Mouse (Mus musculus) forebrain, embryonic 14.5 days (tissue): ENCODE measurements around the gene Kirrel3. TPM values are rescaled to one million over a fixed set of nuclear protein-coding genes. Genes with fewer than 3 reads are reported as not detected.

Experiments used
- ATAC-seq: fragments of 200-750 bp; cut with Nextera tagmentation; 2 replicates; pipeline ENCODE4 v1.8.0; 2017; ENCODE audit warnings: mild to moderate bottlenecking, moderate library complexity
- DNase-seq: peaks from one replicate; pipeline ENCODE4 v3.0.0-alpha.2; 2015; ENCODE audit warnings: low spot score
- H3K27ac ChIP-seq: fragments of 300-500 bp; sonication (generic); 2 replicates; pipeline ENCODE4 v1.5.1; 2014; ENCODE audit warnings: low read depth, mild to moderate bottlenecking, control low read depth, low read length, moderate library complexity
- H3K27me3 ChIP-seq: fragments of 300-500 bp; sonication (generic); replicated peaks from 2 replicates; pipeline ENCODE4 v1.6.1; 2014; ENCODE audit warnings: low read length, control low read depth, mixed read lengths; ENCODE audit not compliant: control insufficient read depth, insufficient read depth
- H3K36me3 ChIP-seq: fragments of 300-500 bp; sonication (generic); 2 replicates; pipeline ENCODE4 v1.6.1; 2014; ENCODE audit warnings: low read length, control low read depth; ENCODE audit not compliant: control insufficient read depth, insufficient read depth
- H3K4me1 ChIP-seq: fragments of 300-500 bp; sonication (generic); 2 replicates; pipeline ENCODE4 v1.6.1; 2014; ENCODE audit warnings: antibody characterized with exemption, low read length, control low read depth; ENCODE audit not compliant: control insufficient read depth, insufficient read depth
- H3K4me2 ChIP-seq: fragments of 300-500 bp; sonication (generic); 2 replicates; pipeline ENCODE4 v1.6.1; 2014; ENCODE audit warnings: mild to moderate bottlenecking, control low read depth, low read length
- H3K4me3 ChIP-seq: fragments of 300-500 bp; sonication (generic); 2 replicates; pipeline ENCODE4 v1.5.1; 2014; ENCODE audit warnings: low read depth, low read length, control low read depth
- H3K9ac ChIP-seq: fragments of 300-500 bp; sonication (generic); 2 replicates; pipeline ENCODE4 v1.6.1; 2014; ENCODE audit warnings: mild to moderate bottlenecking, low read length, control low read depth, moderate library complexity
- H3K9me3 ChIP-seq: fragments of 300-500 bp; sonication (generic); replicated peaks from 2 replicates; pipeline ENCODE4 v1.6.1; 2016; ENCODE audit warnings: low read length, control low read depth, mixed read lengths; ENCODE audit not compliant: control insufficient read depth
- WGBS: fragments of 180-500 bp; shearing (Covaris S2); extraction: QIAGEN DNeasy Blood & Tissue Kit; methylation state at CpG from one replicate; pipeline ENCODE4 v1.1.7; 2014; 5-methylcytosine and 5-hydroxymethylcytosine counted together
- polyA plus RNA-seq: library from polyadenylated mRNA; unstranded; fragments of >200 nt; fragmentation: Nextera tagmentation; extraction: Ambion mirVana; gene quantifications from 2 replicates; pipeline ENCODE4 v1.2.1, GENCODE M21; 2014

The Kirrel3 gene
- polyA plus RNA-seq: 31.0 and 43.8 TPM in 2 replicates

DNA sequence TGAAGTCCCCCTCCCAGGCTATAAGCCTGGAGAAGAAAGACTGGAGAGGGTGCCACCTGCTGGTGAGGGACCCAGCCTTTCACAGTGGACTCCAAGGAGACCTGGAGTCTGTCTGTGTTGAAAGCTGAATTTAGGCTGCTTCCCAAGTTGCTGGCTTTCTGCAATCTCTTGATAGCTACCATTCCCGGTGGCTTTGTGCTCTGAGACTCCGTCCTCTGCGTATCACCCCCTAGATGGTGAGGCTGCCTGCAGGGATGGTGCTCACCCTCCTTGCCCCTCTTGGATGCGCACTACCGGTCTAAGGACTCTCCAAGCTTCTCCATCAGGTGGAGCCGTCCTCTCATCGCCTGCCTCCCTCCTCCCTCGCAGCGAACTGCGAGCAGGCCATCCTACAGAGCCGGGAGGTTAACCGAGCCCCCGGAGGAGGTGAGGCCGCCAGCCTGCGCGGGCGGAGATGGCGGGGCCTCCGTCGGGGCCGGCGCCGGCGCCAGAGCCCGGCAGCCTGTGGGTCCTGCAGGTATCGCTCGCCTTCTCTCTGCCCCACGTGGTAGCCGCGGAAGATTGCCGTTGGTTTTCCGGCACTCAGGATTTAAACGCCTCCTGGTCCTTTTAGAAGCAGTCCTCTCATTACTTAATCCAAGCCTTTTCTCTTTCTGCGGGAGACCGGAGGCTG lies at the start of gene Kirrel3:
Gene Kirrel3 (plus strand): TSS at position 136 of the 673 bp plus-strand sequence.
- H3K4me1 ChIP-seq: peaks cover 4% of the 10 kb centered on the region
- 0% methylated on average over 35 of the region's 35 CpGs for WGBS
- H3K27ac ChIP-seq: 0 out of 2 replicates have a peak within 1 kb of the TSS, but pooled peaks have one; percentile 6

DNA sequence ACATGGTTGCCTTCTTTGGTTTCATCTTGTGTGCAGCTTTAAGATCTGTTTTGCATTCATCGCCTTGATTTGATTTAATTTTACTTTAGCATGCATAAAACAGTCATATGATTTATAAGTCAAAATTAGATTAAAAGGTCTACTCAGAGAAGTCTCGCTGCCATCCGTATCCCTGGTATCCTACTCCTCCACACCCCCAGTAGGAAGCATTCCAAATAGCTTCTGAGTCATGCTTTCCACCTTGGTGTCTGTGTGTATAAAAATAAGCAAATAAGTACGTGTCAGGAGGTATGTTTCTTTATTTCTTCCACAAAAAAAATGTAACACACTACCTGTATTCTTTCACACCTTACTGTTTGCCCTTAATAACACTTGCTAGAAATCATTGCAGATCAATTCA lies 45.0 kb upstream of the Kirrel3 start:
- 83% methylated on average over 4 of the region's 4 CpGs for WGBS
- Histone ChIP-seq H3K36me3 (no peaks in the 10 kb centered on the region), H3K9me3 (no peaks in the 10 kb centered on the region), H3K4me2 (no peak overlapping the region), H3K9ac (no peak overlapping the region), H3K4me3 (no peak overlapping the region), H3K4me1 (no peaks in the 10 kb centered on the region), H3K27me3 (no peaks in the 10 kb centered on the region), H3K27ac (no peak overlapping the region)
- ATAC-seq (no peak), DNase-seq (no peak)

More for the DNA sequence above, at the start of gene Kirrel3:
- Histone ChIP-seq H3K27me3 (peaks cover 15% of the 10 kb centered on the region; the same call in 1 of the 2 replicates), H3K9ac (peak within 1 kb of the TSS; percentile 72), H3K9me3 (no peaks in the 10 kb centered on the region), H3K4me3 (peak within 1 kb of the TSS; percentile 45), H3K4me2 (peak within 1 kb of the TSS; percentile 72), H3K36me3 (no peaks in the 10 kb centered on the region)
- DNase-seq: peak; percentile 85
- ATAC-seq: peak; percentile 64

DNA sequence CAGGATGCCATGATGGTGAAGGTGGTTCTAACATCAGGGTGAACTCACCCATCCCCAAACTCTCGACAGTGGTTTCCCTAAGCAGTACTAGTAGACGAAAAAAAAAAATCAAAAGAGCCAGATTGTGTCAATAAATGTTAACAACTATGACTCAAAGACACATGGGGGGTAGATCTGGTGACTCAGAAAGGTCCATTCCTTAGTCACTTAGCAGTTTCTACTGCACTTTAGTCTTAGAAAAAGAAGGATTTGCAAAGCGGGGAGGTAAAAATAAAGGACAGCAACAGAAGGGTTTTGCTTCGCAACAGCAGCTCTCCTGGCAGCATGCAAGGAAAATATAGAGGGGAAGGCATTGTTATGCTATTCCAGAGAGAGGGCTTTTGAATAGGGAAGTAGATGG lies 41.7 kb upstream of the Kirrel3 start:
- Histone ChIP-seq H3K27me3 (no peaks in the 10 kb centered on the region), H3K36me3 (no peaks in the 10 kb centered on the region), H3K9me3 (no peaks in the 10 kb centered on the region), H3K27ac (no peak overlapping the region), H3K4me3 (no peak overlapping the region), H3K9ac (no peak overlapping the region), H3K4me1 (no peaks in the 10 kb centered on the region), H3K4me2 (no peak overlapping the region)
- ATAC-seq: no peak
- 67% methylated on average over 4 of the region's 4 CpGs for WGBS
- DNase-seq: no peak

DNA sequence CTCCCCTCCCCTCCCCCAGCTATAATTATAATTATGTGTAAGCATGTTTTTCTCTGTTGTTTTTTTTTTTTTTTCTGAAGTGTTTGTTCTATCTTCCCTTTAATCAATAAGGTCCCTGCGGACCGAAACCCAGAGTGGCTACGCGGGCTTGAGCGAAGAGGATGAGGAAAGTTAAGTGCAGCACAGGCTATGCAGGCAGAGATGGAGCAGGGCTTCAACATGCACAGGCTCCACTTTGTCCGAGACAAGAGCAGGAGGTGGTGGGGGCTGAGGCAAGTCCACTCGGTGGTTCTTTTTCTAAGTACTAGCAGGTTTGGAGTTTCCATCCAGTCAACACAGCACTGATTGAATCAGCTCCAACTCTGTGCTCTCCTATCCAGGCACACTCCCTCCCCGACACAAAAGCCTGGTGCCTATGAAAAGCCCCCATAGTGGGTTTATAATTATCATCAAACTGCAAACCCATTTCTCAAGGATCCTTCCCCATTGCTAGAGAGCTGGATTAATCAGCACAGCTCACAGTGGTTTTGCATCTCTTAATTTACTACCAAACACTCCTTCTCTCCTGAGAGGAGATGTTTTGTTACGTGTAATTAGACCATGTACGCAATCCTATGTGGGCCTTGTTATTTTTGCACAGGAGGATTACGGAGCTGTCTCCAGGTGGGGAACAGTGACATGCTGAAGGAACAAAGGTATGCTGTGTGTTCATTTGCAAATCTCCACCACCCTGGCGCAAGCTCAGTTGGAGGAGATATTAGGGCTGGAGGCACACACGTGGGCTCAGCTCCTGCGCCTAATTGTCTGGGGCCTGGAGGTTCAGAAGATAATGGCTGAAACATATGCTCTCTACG lies 39.0 kb upstream of the Kirrel3 start:
- Histone ChIP-seq H3K9me3 (no peaks in the 10 kb centered on the region), H3K27ac (no peak overlapping the region), H3K9ac (no peak overlapping the region), H3K4me1 (no peaks in the 10 kb centered on the region), H3K4me3 (no peak overlapping the region), H3K4me2 (no peak overlapping the region), H3K36me3 (no peaks in the 10 kb centered on the region), H3K27me3 (no peaks in the 10 kb centered on the region)
- DNase-seq (peak; percentile 37), ATAC-seq (peak; percentile 29; the same call in 1 of the 2 replicates)
- WGBS: 30% methylated on average over 15 of the region's 15 CpGs

DNA sequence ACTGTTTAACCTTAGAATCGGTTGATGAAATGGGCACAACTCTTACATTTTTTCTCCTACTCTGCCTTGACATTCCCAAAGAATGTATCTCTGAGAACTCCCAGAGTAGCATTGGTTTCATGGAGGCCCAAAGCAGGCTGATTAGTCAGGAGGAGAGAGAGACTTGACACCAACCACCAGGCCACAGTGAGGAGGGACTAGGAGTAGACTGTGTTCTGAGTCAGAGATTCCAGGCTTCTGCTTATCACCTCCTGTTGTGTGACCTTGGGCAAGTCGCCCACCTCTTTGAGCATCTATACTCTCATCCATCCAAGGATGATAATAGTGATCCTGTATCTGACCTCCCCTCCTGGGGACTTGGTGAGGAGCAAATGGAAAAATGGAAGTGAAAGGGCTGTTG lies 38.0 kb upstream of the Kirrel3 start:
- DNase-seq (no peak), ATAC-seq (no peak)
- Histone ChIP-seq H3K9me3 (no peaks in the 10 kb centered on the region), H3K27ac (no peak overlapping the region), H3K4me3 (no peak overlapping the region), H3K27me3 (no peaks in the 10 kb centered on the region), H3K4me2 (no peak overlapping the region), H3K9ac (no peak overlapping the region), H3K36me3 (no peaks in the 10 kb centered on the region), H3K4me1 (no peaks in the 10 kb centered on the region)
- whole genome bisulfite sequencing: 85% methylated on average over 2 of the region's 2 CpGs

DNA sequence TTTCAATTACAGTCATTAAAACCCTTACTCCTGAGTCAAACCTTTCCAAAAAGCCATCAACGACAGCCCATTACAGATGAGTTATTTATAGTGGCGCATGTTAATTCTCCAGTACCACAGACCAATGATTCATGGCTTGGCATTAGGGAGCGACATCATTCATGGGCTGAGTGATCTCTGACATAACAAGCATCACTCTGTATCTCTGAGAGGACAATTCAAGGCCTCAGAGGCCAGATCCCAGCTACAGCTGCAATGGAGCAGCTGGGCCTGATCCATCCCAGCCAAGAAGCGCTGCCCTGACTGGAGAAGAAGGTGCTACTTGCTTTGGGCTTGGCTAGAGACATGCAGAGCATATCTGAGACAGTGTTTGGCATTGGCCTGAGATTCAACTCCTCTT lies 37.2 kb upstream of the Kirrel3 start:
- no peak overlapping the region for H3K4me2 ChIP-seq
- H3K4me1 ChIP-seq: no peaks in the 10 kb centered on the region
- H3K4me3 ChIP-seq: no peak overlapping the region
- H3K27ac ChIP-seq: no peak overlapping the region
- no peak for DNase-seq
- no peak for ATAC-seq
- H3K36me3 ChIP-seq: no peaks in the 10 kb centered on the region
- no peaks in the 10 kb centered on the region for H3K27me3 ChIP-seq
- no peaks in the 10 kb centered on the region for H3K9me3 ChIP-seq
- WGBS: 79% methylated on average over 4 of the region's 4 CpGs
- no peak overlapping the region for H3K9ac ChIP-seq

DNA sequence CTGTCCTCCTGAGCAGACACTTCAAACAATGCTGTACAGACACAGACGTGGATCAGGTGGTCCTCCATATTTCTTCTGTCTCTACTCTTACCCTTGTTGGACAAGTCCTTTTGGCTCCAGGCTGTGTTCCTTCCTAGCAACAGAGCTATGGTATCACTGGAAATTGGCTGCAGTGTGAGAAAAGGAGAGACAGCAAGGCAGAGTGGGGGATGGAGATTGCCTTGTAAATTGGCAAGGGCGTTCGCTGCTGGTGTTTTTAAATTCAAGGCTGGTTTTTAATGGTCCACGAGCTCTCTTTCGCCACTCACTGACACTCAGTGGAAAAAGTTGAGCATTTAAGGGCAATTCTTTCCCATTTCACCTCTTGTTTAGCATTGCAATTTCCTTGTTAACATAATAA lies 27.5 kb upstream of the Kirrel3 start:
- no peak overlapping the region for H3K9ac ChIP-seq
- H3K4me1 ChIP-seq: peaks cover 7% of the 10 kb centered on the region; the same call in 1 of the 2 replicates
- H3K36me3 ChIP-seq: no peaks in the 10 kb centered on the region
- H3K27ac ChIP-seq: no peak overlapping the region
- no peak overlapping the region for H3K4me2 ChIP-seq
- peak; percentile 50 for DNase-seq
- WGBS: 50% methylated on average over 5 of the region's 5 CpGs
- no peaks in the 10 kb centered on the region for H3K27me3 ChIP-seq
- ATAC-seq: peak; percentile 52; the same call in 1 of the 2 replicates
- no peak overlapping the region for H3K4me3 ChIP-seq
- H3K9me3 ChIP-seq: no peaks in the 10 kb centered on the region

DNA sequence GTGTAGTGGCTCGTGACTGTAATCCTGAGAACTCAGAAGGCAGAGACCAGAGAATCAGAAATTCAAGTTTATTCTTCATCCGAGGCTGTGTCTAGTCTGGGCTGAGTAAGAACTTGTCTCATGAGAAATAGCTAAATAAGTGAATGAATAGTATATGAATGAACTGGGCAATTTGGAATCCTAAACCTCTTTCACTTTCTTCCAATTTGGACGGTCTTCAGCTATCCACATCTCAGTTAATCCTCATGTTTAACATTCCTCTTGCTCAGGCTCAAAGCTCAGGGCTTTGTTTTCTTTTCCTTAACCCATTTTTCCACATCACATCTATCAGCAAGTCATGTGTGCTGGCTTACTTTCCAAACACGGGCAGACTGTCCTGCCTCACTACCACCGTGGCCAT lies 25.7 kb upstream of the Kirrel3 start:
- H3K4me1 ChIP-seq: peaks cover 7% of the 10 kb centered on the region; the same call in 1 of the 2 replicates
- H3K9me3 ChIP-seq: no peaks in the 10 kb centered on the region
- H3K27me3 ChIP-seq: no peaks in the 10 kb centered on the region
- WGBS: 58% methylated on average over 5 of the region's 5 CpGs
- no peaks in the 10 kb centered on the region for H3K36me3 ChIP-seq
- H3K4me3 ChIP-seq: no peak overlapping the region
- H3K27ac ChIP-seq: no peak overlapping the region
- no peak for DNase-seq
- ATAC-seq: no peak
- H3K4me2 ChIP-seq: no peak overlapping the region
- no peak overlapping the region for H3K9ac ChIP-seq

DNA sequence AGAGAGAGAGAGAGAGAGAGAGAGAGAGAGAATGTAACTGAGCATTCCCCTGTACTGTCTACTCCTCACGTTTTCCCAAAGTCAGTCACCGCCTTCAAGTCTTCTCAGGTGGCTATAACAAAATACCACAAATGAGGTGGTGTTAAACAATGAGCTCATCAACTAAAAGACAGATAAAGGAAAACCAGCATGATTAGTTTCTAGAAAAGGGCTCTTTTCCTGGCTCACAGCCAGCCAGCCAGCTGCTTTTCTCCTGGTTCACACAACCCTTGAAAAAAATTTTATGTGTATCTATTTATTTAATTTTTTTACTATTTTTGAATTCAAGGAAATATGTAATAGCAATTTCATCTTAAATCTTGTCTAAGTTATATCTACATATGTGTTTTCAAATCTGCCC lies 22.0 kb upstream of the Kirrel3 start:
- peak; percentile 53 for DNase-seq
- no peaks in the 10 kb centered on the region for H3K36me3 ChIP-seq
- H3K4me1 ChIP-seq: peaks cover 5% of the 10 kb centered on the region; the same call in 1 of the 2 replicates
- no peaks in the 10 kb centered on the region for H3K9me3 ChIP-seq
- H3K4me2 ChIP-seq: no peak overlapping the region
- WGBS: 20% methylated on average over 2 of the region's 2 CpGs
- no peak overlapping the region for H3K9ac ChIP-seq
- ATAC-seq: no peak
- no peaks in the 10 kb centered on the region for H3K27me3 ChIP-seq
- H3K27ac ChIP-seq: no peak overlapping the region
- no peak overlapping the region for H3K4me3 ChIP-seq
